Mouse (Mus musculus) embryonic fibroblast, embryonic 13.5 days (primary cell): ENCODE data around the gene Ptgds.

Experiments used
- CTCF ChIP-seq: IDR thresholded peaks from 2 replicates; pipeline ENCODE4 v1.5.1; 2011; ENCODE audit warnings: mild to moderate bottlenecking, control low read depth, low read length, moderate library complexity, borderline replicate concordance; ENCODE audit not compliant: insufficient read depth
- POLR2A ChIP-seq: IDR thresholded peaks from 2 replicates; pipeline ENCODE4 v1.6.1; 2011; ENCODE audit warnings: low read depth, mild to moderate bottlenecking, control low read depth, low read length, moderate library complexity

- TF ChIP-seq CTCF (no peak), POLR2A (no peak)
Measured at GRCm38 (mm10) chr2:25452951-25453350, 16.9 kb downstream of the Ptgds start.
